Mouse (Mus musculus) embryonic stem cell, embryonic (primary cell): ENCODE measurements at regions not wholly inside any gene's neighbourhood (a gene's known extent, or its start where the extent isn't known, plus 50 kb on each side); places are given as distances from the start of the nearest gene placed in this dataset.

Source experiments
- CTCF ChIA-PET, 4 experiments: fragments of 300-600 bp in 2 of 4; fragments of 350-600 bp in 2 of 4; sonication (Branson Sonifier 250); formaldehyde crosslinking; loops; one replicate each; lab custom pipeline; 2022; ENCODE audit warnings: inconsistent platforms in 2 of 4; lab: Charles Lee
- POLR2A ChIA-PET, 4 experiments: fragments of 300-600 bp in 2 of 4; fragments of 350-600 bp in 2 of 4; sonication (Branson Sonifier 250); formaldehyde crosslinking; loops; one replicate each; lab custom pipeline; 2022; ENCODE audit warnings: antibody characterized with exemption in 4 of 4, inconsistent platforms in 1 of 4; lab: Charles Lee

- ChIA-PET CTCF (interaction anchor here in 2 of 4 experiments (1.7 to 2.6 kb wide), 2 partner anchors 10 kb away, joined by 4 to 7 read pairs; no protein-coding TSS in a partner anchor), POLR2A (no interaction called here)
Observed at GRCm38 (mm10) chr2:19145881-19146280, 53.2 kb upstream of the Armc3 start.

DNA sequence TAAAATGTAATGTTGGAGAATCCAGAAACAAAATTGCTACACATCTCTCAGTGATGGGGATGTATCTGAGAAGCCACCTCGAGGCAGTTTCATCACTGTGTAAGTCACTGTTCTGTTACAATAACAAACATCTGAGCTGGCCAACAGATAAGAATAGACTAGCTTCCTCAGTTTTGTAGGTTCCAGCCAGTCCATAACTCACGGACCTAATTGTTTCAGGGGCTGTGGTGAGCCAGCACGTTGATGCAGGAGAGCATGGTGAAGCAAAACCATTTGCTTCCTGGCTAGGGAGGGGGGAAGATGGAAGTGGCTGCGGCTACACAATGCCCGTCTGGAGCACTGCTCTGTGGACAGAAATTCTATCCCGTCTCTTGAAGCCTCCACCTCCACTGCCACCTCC lies 52.8 kb upstream of the Armc3 start:
- CTCF ChIA-PET, result interaction anchor here in 2 of 4 experiments (1.7 to 2.6 kb wide), 2 partner anchors 10 kb away, joined by 4 to 7 read pairs; no protein-coding TSS in a partner anchor
- POLR2A ChIA-PET, result no interaction called here

- POLR2A ChIA-PET, result no interaction called here
Observed at GRCm38 (mm10) chr2:19148812-19149211, 50.3 kb upstream of the Armc3 start.

More at GRCm38 (mm10) chr2:19148812-19149211, 50.3 kb upstream of the Armc3 start:
- CTCF ChIA-PET, result interaction anchor here in 1 of 4 experiments (0.6 kb wide), 1 partner anchor 122 kb away, joined by 3 read pairs; no protein-coding TSS in a partner anchor
